Mouse (Mus musculus) MEL (cell line): ENCODE results near the gene Igtp. TPM values are rescaled to one million over a fixed set of nuclear protein-coding genes. Genes with fewer than 3 reads are reported as not detected.

Experiments used
- DNase-seq: peaks from one replicate; pipeline ENCODE4 v3.0.0; 2011; ENCODE audit warnings: low read depth, low spot score
- H3K27ac ChIP-seq: 2 replicates; pipeline ENCODE4 v1.5.1; 2012; ENCODE audit warnings: low read depth, mild to moderate bottlenecking, control low read depth, low read length, moderate library complexity; ENCODE audit not compliant: control insufficient read depth
- H3K27me3 ChIP-seq, 2 experiments: fragments of 150-350 bp in 1 of 2; sonication (generic) in 1 of 2; 2 replicates each; pipeline ENCODE4 v1.6.1; 2012; ENCODE audit warnings: low read length in 2 of 2, mild to moderate bottlenecking in 2 of 2, improper control_type of control experiment in 1 of 2, moderate library complexity in 1 of 2; ENCODE audit not compliant: insufficient read depth in 2 of 2, control insufficient read depth in 1 of 2
- H3K36me3 ChIP-seq, 2 experiments: 2 replicates each; pipeline ENCODE4 v1.6.1; 2012 to 2014; ENCODE audit warnings: low read length in 2 of 2, improper control_type of control experiment in 1 of 2, inconsistent platforms in 1 of 2, mild to moderate bottlenecking in 1 of 2; ENCODE audit not compliant: insufficient read depth in 2 of 2, control insufficient read depth in 1 of 2
- H3K4me1 ChIP-seq, 2 experiments: fragments of 150-350 bp in 1 of 2; sonication (generic) in 1 of 2; 2 replicates each; pipeline ENCODE4 v1.6.1; 2012; ENCODE audit warnings: low read length in 2 of 2, improper control_type of control experiment in 1 of 2, mild to moderate bottlenecking in 1 of 2; ENCODE audit not compliant: insufficient read depth in 2 of 2, control insufficient read depth in 1 of 2
- H3K4me3 ChIP-seq, 2 experiments: fragments of 150-350 bp in 1 of 2; sonication (generic) in 1 of 2; 2 replicates each; pipeline ENCODE4 v1.5.1; 2012; ENCODE audit warnings: low read depth in 2 of 2, low read length in 2 of 2, mild to moderate bottlenecking in 2 of 2, moderate library complexity in 2 of 2, control low read depth in 1 of 2, improper control_type of control experiment in 1 of 2; ENCODE audit not compliant: control insufficient read depth in 1 of 2, insufficient read depth in 1 of 2
- H3K79me2 ChIP-seq: 2 replicates; pipeline ENCODE4 v1.6.1; 2012; ENCODE audit warnings: mild to moderate bottlenecking, low read length, moderate library complexity; ENCODE audit not compliant: control insufficient read depth, poor library complexity, insufficient read depth
- H3K9ac ChIP-seq: 2 replicates; pipeline ENCODE4 v1.6.1; 2012; ENCODE audit warnings: low read depth, mild to moderate bottlenecking, control low read depth, low read length, moderate library complexity; ENCODE audit not compliant: control insufficient read depth, poor library complexity, severe bottlenecking
- H3K9me3 ChIP-seq: fragments of 150-350 bp; sonication (generic); replicated peaks from 2 replicates; pipeline ENCODE4 v1.6.1; 2012; ENCODE audit warnings: mild to moderate bottlenecking, low read length, improper control_type of control experiment, moderate library complexity; ENCODE audit not compliant: insufficient read depth
- BHLHE40 ChIP-seq: IDR thresholded peaks from 2 replicates; pipeline ENCODE4 v1.6.1; 2012; ENCODE audit warnings: low read depth, mild to moderate bottlenecking, inconsistent platforms, low read length, improper control_type of control experiment, borderline replicate concordance
- CHD1 ChIP-seq: IDR thresholded peaks from 2 replicates; pipeline ENCODE4 v1.6.1; 2012; ENCODE audit warnings: low read depth, mild to moderate bottlenecking, inconsistent platforms, low read length, improper control_type of control experiment
- E2F4 ChIP-seq: IDR thresholded peaks from 2 replicates; pipeline ENCODE4 v1.6.1; 2011; ENCODE audit warnings: low read depth, low read length, improper control_type of control experiment, borderline replicate concordance
- ELF1 ChIP-seq: IDR thresholded peaks from 2 replicates; pipeline ENCODE4 v1.6.1; 2014; ENCODE audit warnings: low read depth, mild to moderate bottlenecking, inconsistent platforms, low read length, improper control_type of control experiment, moderate library complexity
- EP300 ChIP-seq, 2 experiments: IDR thresholded peaks; 2 replicates each; pipeline ENCODE4 v1.6.1; 2011; ENCODE audit warnings: improper control_type of control experiment in 2 of 2, low read length in 2 of 2, low read depth in 1 of 2, mild to moderate bottlenecking in 1 of 2
- ETS1 ChIP-seq: IDR thresholded peaks from 2 replicates; pipeline ENCODE4 v1.6.1; 2012; ENCODE audit warnings: low read depth, mild to moderate bottlenecking, inconsistent platforms, low read length, improper control_type of control experiment, moderate library complexity
- GABPA ChIP-seq: IDR thresholded peaks from 2 replicates; pipeline ENCODE4 v1.6.1; 2012; ENCODE audit warnings: low read depth, mild to moderate bottlenecking, inconsistent platforms, low read length, improper control_type of control experiment, moderate library complexity
- HCFC1 ChIP-seq: IDR thresholded peaks from 2 replicates; pipeline ENCODE4 v1.6.1; 2012; ENCODE audit warnings: low read depth, mild to moderate bottlenecking, inconsistent platforms, low read length, improper control_type of control experiment, moderate library complexity
- KAT2A ChIP-seq: conservative IDR thresholded peaks from 2 replicates; pipeline ENCODE4 v1.6.1; 2012; ENCODE audit warnings: low read depth, low read length, improper control_type of control experiment, inconsistent platforms
- MAFK ChIP-seq: IDR thresholded peaks from 2 replicates; pipeline ENCODE4 v1.6.1; 2011; ENCODE audit warnings: low read depth, mild to moderate bottlenecking, low read length, improper control_type of control experiment, borderline replicate concordance
- MAZ ChIP-seq: IDR thresholded peaks from 2 replicates; pipeline ENCODE4 v1.6.1; 2012; ENCODE audit warnings: low read depth, mild to moderate bottlenecking, inconsistent platforms, low read length, improper control_type of control experiment
- MEF2A ChIP-seq: IDR thresholded peaks from 2 replicates; pipeline ENCODE4 v1.6.1; 2014; ENCODE audit warnings: low read depth, mild to moderate bottlenecking, inconsistent platforms, low read length, improper control_type of control experiment; ENCODE audit not compliant: poor library complexity, insufficient replicate concordance, severe bottlenecking; ENCODE audit errors: extremely low read depth
- MYC ChIP-seq: IDR thresholded peaks from 2 replicates; pipeline ENCODE4 v1.6.1; 2011; ENCODE audit warnings: low read depth, mild to moderate bottlenecking, low read length, improper control_type of control experiment, moderate library complexity
- NELFE ChIP-seq: IDR thresholded peaks from 2 replicates; pipeline ENCODE4 v1.6.1; 2011; ENCODE audit warnings: low read depth, low read length, improper control_type of control experiment
- NRF1 ChIP-seq: IDR thresholded peaks from 2 replicates; pipeline ENCODE4 v1.6.1; 2014; ENCODE audit warnings: low read depth, mild to moderate bottlenecking, inconsistent platforms, low read length, improper control_type of control experiment, moderate library complexity; ENCODE audit not compliant: poor library complexity, insufficient read depth, severe bottlenecking
- POLR2A ChIP-seq, 2 experiments: IDR thresholded peaks; 2 replicates each; pipeline ENCODE4 v1.6.1; 2011 to 2012; ENCODE audit warnings: low read length in 2 of 2, mild to moderate bottlenecking in 2 of 2, control low read depth in 1 of 2, improper control_type of control experiment in 1 of 2, low read depth in 1 of 2, moderate library complexity in 1 of 2; ENCODE audit not compliant: control insufficient read depth in 1 of 2, insufficient read depth in 1 of 2, poor library complexity in 1 of 2
- SIN3A ChIP-seq: IDR thresholded peaks from 2 replicates; pipeline ENCODE4 v1.6.1; 2012; ENCODE audit warnings: low read length, improper control_type of control experiment, inconsistent platforms
- TBP ChIP-seq: IDR thresholded peaks from 2 replicates; pipeline ENCODE4 v1.8.0; 2011; ENCODE audit warnings: low read depth, low read length, improper control_type of control experiment
- TCF12 ChIP-seq: IDR thresholded peaks from 2 replicates; pipeline ENCODE4 v1.6.1; 2014; ENCODE audit warnings: low read depth, mild to moderate bottlenecking, inconsistent platforms, low read length, improper control_type of control experiment, moderate library complexity
- UBTF ChIP-seq: IDR thresholded peaks from 2 replicates; pipeline ENCODE4 v1.6.1; 2012; ENCODE audit warnings: low read depth, mild to moderate bottlenecking, inconsistent platforms, low read length, improper control_type of control experiment, moderate library complexity, borderline replicate concordance; ENCODE audit not compliant: insufficient read depth
- USF1 ChIP-seq: IDR thresholded peaks from 2 replicates; pipeline ENCODE4 v1.6.1; 2014; ENCODE audit warnings: low read depth, mild to moderate bottlenecking, inconsistent platforms, low read length, improper control_type of control experiment, moderate library complexity
- USF2 ChIP-seq, 2 experiments: IDR thresholded peaks; 2 replicates each; pipeline ENCODE4 v1.6.1; 2011 to 2012; ENCODE audit warnings: improper control_type of control experiment in 2 of 2, low read length in 2 of 2, borderline replicate concordance in 1 of 2, inconsistent platforms in 1 of 2, low read depth in 1 of 2, mild to moderate bottlenecking in 1 of 2; ENCODE audit not compliant: insufficient read depth in 1 of 2
- ZKSCAN1 ChIP-seq: IDR thresholded peaks from 2 replicates; pipeline ENCODE4 v1.6.1; 2012; ENCODE audit warnings: low read depth, mild to moderate bottlenecking, inconsistent platforms, low read length, improper control_type of control experiment, moderate library complexity
- ZNF384 ChIP-seq: IDR thresholded peaks from 2 replicates; pipeline ENCODE4 v1.6.1; 2012; ENCODE audit warnings: low read depth, mild to moderate bottlenecking, inconsistent platforms, low read length, improper control_type of control experiment
- polyA plus RNA-seq, 2 experiments: library from polyadenylated mRNA; stranded (reverse) in 1 of 2; unstranded in 1 of 2; fragments of >175 nt in 1 of 2; fragments of >200 nt in 1 of 2; gene quantifications; 2 replicates each; pipeline versions ENCODE4 v1.2.1 to v1.2.4; 2012; ENCODE audit warnings: low replicate concordance in 2 of 2, low read depth in 1 of 2; ENCODE audit not compliant: insufficient read length in 2 of 2, insufficient read depth in 1 of 2, missing spikeins in 1 of 2
- total RNA-seq: library from RNA; depleted of rRNA; stranded (reverse); fragments of 300-350 nt; gene quantifications from 2 replicates; pipeline ENCODE4 v1.2.3, GENCODE M21; 2012

The Igtp gene
- total and polyA plus RNA-seq, 3 experiments = 3.6 to 3.7 TPM; not detected in 1

DNA sequence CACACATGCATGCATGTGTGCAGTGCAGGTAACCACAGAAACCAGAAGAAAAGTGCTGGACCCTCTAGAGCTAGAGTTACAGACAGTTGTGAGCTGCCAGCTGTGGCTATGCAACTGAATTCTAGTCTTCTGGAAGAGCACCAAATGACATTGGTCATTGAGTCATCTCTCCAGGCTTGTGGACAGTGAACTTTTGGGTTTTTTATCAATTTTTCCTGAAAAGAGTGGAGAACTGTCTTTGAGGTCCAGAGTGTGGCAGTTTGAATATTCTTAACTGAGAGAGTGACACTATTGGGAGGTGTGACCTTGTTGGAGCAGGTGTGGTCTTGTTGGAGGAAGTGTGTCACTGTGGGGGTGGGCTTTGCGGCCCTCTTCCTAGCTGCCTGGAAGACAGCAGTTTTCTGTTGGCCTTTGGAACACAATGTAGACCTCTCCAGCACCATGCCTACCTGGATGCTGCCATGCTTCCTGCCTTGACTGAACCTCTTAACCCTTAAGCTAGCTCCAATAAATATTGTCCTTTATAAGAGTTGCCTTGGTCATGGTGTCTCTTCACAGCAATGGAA is 11.0 kb downstream of the Igtp start:
- Histone ChIP-seq H3K9me3 (no peaks in the 10 kb centered on the region), H3K27me3 (no peaks in the 10 kb centered on the region), H3K79me2 (peaks cover 2% of the 10 kb centered on the region; the same call in 1 of the 2 replicates), H3K4me3 (no peak overlapping the region), H3K36me3 (peaks cover 0 to 8% of the 10 kb centered on the region in 2 experiments; a peak in 2 of 4 replicates), H3K4me1 (peaks cover 7 to 18% of the 10 kb centered on the region in 2 experiments), H3K27ac (no peak overlapping the region), H3K9ac (no peak overlapping the region)
- TF ChIP-seq EP300 (IDR thresholded peaks at IDR 0.05; ENCODE audit: low read depth in 1 of 2, low read length in 2 of 2) (no peak), POLR2A (IDR thresholded peaks at IDR 0.05; ENCODE audit: control insufficient read depth in 1 of 2, insufficient read depth in 1 of 2, low read depth in 1 of 2, low read length in 2 of 2, poor library complexity in 1 of 2) (peak in 1 of 2 experiments; percentile 43; a peak in 1 of 4 replicates), NELFE (0 out of 2 replicates have a peak, but pooled peaks have one; percentile 17)
- DNase-seq = peak; percentile 57

DNA sequence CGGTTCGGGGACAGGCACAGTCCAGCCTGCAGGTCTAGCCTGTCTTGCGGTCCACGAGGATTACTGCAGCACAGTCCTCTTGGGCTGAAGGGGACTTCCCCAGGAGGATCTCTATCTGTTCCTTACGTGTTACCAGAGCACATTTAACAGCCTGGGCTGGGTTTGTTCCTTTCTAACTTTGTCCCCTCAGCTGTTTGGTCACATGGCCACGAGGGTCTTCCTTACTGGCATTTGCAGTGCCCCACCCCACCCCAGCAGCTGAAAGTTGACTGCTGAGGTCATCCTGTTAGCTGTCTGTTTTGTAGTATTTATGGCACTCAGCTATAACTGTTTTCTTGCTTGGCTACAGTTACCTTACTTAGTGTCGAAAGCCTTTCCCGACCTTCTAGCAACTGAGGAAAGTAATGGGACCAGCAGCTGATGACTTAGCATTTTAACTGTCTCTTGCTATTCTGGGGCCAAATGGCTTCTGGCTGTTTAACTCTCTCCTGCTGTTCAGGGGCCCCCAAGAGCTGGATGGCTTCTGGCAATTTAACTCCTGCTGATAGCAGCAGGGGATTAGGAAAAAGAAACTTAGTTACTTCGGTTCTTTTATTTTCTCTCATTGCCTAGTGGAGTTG is 11.8 kb downstream of the Igtp start:
- Histone ChIP-seq H3K4me1 (peaks cover 7 to 22% of the 10 kb centered on the region in 2 experiments), H3K4me3 (no peak overlapping the region), H3K27me3 (no peaks in the 10 kb centered on the region), H3K79me2 (peaks cover 2% of the 10 kb centered on the region; the same call in 1 of the 2 replicates), H3K9ac (peak overlapping the region; percentile 6), H3K36me3 (peaks cover 0 to 12% of the 10 kb centered on the region in 2 experiments; a peak in 2 of 4 replicates), H3K9me3 (no peaks in the 10 kb centered on the region), H3K27ac (peak overlapping the region; percentile 15; the same call in 1 of the 2 replicates)
- TF ChIP-seq GABPA = no peak
- peak; percentile 64 for TF ChIP-seq ETS1
- TF ChIP-seq SIN3A = no peak
- TF ChIP-seq USF2 (IDR thresholded peaks at IDR 0.05; ENCODE audit: borderline replicate concordance in 1 of 2, insufficient read depth in 1 of 2, low read depth in 1 of 2, low read length in 2 of 2) = peak in 1 of 2 experiments; percentile 15; a peak in 1 of 4 replicates
- no peak for TF ChIP-seq NRF1
- peak; percentile 76 for TF ChIP-seq USF1
- no peak for TF ChIP-seq UBTF
- no peak for TF ChIP-seq ZKSCAN1
- TF ChIP-seq E2F4 = no peak
- TF ChIP-seq CHD1 = no peak
- no peak for TF ChIP-seq TBP
- TF ChIP-seq MAFK = no peak
- no peak for TF ChIP-seq POLR2A (IDR thresholded peaks at IDR 0.05; ENCODE audit: control insufficient read depth in 1 of 2, insufficient read depth in 1 of 2, low read depth in 1 of 2, low read length in 2 of 2, poor library complexity in 1 of 2)
- no peak for TF ChIP-seq HCFC1
- TF ChIP-seq MEF2A = no peak
- TF ChIP-seq ELF1 = no peak
- TF ChIP-seq TCF12 = 0 out of 2 replicates have a peak, but pooled peaks have one; percentile 3
- TF ChIP-seq KAT2A = no peak
- no peak for TF ChIP-seq BHLHE40
- no peak for TF ChIP-seq MYC
- TF ChIP-seq ZNF384 = no peak
- no peak for TF ChIP-seq MAZ
- peak; percentile 50 for DNase-seq
